Mouse (Mus musculus): ENCODE measurements around the gene Dusp3. TPM values are rescaled to one million over a fixed set of nuclear protein-coding genes. Genes with fewer than 3 reads are reported as not detected.

Dusp3 gene
- polyA plus RNA-seq, 1 experiment from 2014 or later, result 20.2 TPM

DNA sequence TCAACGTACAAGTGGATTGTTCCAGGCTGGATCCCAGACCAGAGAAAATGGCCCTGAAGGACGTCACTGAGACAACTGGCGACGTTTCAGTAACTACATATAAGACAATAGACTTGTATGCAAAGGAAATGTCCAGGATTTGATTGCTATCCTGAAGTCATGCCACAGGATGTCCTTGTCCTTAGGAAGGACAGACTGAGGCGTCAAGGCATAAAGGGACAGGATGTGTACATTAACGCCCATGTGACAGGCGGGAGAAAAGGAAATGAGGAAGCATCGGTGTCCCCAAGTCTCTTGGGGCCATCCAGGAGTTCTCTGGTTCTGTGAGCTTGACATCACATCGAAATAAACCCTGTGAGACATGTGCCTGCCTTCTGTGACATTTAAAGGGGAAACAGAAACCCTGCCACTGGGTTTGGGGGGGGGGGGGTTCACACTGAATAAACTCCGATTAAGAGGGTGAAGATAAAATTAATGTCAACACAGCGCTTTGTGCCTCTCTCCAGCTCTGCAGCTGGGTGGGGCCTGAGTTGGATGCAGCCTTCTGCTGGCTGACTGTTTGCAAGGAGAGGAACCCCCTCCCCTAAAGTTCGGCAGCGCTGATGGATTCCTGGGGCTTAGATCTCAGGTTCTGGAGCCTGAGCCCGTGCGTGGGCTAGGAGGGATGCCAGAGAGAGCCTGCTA is 22.3 kb upstream of the Dusp3 start:
- H3K36me3 ChIP-seq, result peaks cover 95% of the 10 kb centered on the region
- H3K9me3 ChIP-seq, result no peaks in the 10 kb centered on the region
- 85% methylated on average over 15 of the region's 15 CpGs for WGBS
- ATAC-seq (ENCODE audit: low read depth), result no peak
- no peak overlapping the region for H3K4me2 ChIP-seq
- peaks cover 18% of the 10 kb centered on the region for H3K4me1 ChIP-seq (replicated peaks)
- no peak overlapping the region for H3K4me3 ChIP-seq
- H3K9ac ChIP-seq, result no peak overlapping the region
- no peaks in the 10 kb centered on the region for H3K27me3 ChIP-seq
- peak overlapping the region; percentile 86 for H3K27ac ChIP-seq (replicated peaks)

DNA sequence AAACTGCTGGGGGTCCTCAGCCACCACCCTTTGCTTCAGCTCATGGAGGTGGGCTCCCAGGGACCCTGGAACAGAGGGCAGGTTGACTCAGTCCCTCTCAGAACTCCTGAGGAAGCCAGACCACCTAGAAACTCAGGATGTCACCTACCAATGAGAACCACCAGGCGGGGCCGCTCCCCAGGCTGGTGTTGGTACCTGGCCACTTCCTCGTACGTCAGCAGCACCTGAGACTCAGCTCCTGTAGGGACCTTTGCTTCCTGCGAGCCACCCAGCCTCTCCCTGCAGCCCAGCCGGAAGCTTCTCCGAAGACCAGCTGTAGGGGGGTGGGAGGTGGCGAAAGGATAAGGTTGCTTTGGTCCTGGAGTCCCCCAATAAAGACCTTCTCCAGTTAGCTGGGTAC is 21.6 kb upstream of the Dusp3 start:
- ATAC-seq (ENCODE audit: low read depth), result no peak
- H3K27ac ChIP-seq (replicated peaks), result no peak overlapping the region
- no peaks in the 10 kb centered on the region for H3K9me3 ChIP-seq
- H3K27me3 ChIP-seq, result no peaks in the 10 kb centered on the region
- H3K9ac ChIP-seq, result no peak overlapping the region
- H3K4me3 ChIP-seq, result no peak overlapping the region
- H3K36me3 ChIP-seq, result peaks cover 97% of the 10 kb centered on the region
- H3K4me2 ChIP-seq, result no peak overlapping the region
- 90% methylated on average over 8 of the region's 8 CpGs for WGBS
- peaks cover 18% of the 10 kb centered on the region for H3K4me1 ChIP-seq (replicated peaks)

DNA sequence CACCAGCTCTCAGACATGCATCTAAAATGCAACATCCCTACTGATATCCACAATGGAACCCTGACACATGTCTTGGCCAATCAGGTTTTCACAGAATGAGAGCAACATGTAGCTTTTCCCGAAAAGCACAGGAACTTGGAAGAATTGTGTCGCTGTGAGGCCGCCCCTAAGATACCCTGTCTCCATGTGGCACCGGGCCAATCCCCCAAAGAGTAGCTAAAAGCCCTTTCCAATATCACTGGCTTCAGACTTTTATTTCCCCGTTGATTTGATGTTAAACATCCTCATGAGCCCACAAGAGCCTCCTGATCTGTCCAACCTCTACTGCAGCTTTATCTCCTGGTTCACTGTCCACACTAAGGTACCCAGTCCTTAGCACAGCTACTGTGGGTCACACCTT is 19.9 kb upstream of the Dusp3 start:
- ATAC-seq (ENCODE audit: low read depth), result no peak
- H3K4me2 ChIP-seq, result no peak overlapping the region
- 75% methylated on average over 5 of the region's 5 CpGs for WGBS
- H3K9me3 ChIP-seq, result no peaks in the 10 kb centered on the region
- H3K36me3 ChIP-seq, result peaks cover 89% of the 10 kb centered on the region
- no peak overlapping the region for H3K9ac ChIP-seq
- no peaks in the 10 kb centered on the region for H3K27me3 ChIP-seq
- no peak overlapping the region for H3K4me3 ChIP-seq
- H3K4me1 ChIP-seq (replicated peaks), result peaks cover 18% of the 10 kb centered on the region
- no peak overlapping the region for H3K27ac ChIP-seq (replicated peaks)

DNA sequence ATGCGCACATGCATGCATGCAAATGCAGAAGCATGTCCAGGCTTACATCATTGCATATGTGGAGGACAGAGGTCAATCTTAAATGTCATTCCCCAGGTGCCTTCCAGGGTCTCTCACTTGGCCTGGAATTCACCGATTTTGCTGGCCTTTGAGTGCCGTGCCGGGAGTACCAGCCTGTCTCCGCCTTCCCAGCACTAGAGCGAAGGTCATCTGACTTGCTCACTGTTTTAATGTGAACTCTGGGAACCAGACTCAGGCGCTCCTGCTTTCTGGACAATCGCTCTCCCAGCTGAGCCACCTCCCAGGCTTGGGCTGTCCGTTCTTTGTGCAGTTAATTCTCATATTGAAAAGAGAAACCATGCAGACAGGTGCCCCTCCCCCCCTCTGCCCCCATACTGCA is 19.5 kb upstream of the Dusp3 start:
- no peak overlapping the region for H3K4me2 ChIP-seq
- H3K4me3 ChIP-seq, result no peak overlapping the region
- 49% methylated on average over 9 of the region's 9 CpGs for WGBS
- H3K4me1 ChIP-seq (replicated peaks), result peaks cover 18% of the 10 kb centered on the region
- no peak overlapping the region for H3K9ac ChIP-seq
- no peak for ATAC-seq (ENCODE audit: low read depth)
- no peak overlapping the region for H3K27ac ChIP-seq (replicated peaks)
- peaks cover 89% of the 10 kb centered on the region for H3K36me3 ChIP-seq
- no peaks in the 10 kb centered on the region for H3K27me3 ChIP-seq
- H3K9me3 ChIP-seq, result no peaks in the 10 kb centered on the region

DNA sequence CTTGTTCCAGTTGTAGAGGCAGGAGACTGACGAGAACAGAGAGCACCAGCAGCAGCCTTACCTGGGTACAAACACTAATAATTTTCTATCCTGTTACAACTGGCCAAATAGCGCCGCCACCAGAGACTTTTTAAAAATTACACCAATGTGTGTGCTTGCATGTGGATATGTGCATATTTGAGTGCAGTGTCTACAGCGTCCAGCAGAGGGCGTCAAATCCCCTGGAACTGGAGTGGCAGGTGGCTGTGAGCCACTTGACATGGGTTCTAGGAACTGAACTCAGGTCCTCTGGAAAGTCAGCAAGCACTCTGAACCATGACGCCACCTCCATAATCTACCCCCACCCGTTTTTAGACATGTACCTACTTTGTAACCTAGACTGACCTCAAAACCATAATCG is 17.4 kb upstream of the Dusp3 start:
- Histone ChIP-seq H3K27ac (replicated peaks) (no peak overlapping the region), H3K4me1 (replicated peaks) (peaks cover 4% of the 10 kb centered on the region), H3K36me3 (peaks cover 82% of the 10 kb centered on the region), H3K9ac (no peak overlapping the region), H3K4me2 (no peak overlapping the region), H3K4me3 (no peak overlapping the region), H3K9me3 (no peaks in the 10 kb centered on the region), H3K27me3 (no peaks in the 10 kb centered on the region)
- ATAC-seq (ENCODE audit: low read depth), result no peak
- WGBS, result 90% methylated on average over 8 of the region's 8 CpGs

DNA sequence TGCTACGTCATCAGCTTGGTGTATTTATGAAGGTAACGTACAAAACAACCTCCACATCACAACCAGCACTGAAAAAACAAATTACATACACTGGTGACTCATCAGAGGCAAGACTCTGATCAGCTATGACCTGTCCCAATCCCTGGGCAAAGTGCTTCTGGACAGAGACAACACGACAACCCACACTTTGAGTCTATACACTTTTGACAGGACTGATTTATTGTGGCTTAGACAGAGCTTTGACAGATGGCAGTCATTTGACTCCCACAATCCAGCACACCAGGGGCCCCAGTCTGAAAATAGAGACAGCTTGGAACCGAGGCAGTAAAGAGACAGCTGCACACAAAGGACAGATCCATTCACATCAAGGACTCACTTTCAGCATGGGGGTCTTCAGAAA is 12.7 kb upstream of the Dusp3 start:
- ATAC-seq (ENCODE audit: low read depth), result no peak

DNA sequence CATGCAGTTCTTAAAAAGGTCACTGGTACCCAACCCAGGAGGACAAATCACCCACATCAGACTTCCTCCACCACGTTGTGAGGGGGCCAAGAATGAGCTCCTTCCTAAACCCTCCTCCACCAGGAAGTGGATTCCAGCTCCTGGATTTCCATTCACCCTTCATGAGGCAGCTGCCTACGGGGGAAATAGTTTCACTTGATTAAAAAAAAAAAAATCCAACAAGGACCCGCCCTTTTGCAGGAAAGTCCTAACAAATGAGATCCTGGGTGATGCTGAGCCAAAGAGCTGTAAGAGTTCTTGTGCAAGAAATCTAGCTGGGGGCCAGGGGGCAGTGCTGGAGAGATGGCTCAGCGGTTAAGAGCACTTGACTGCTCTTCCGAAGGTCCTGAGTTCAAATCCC is 11.4 kb upstream of the Dusp3 start:
- Histone ChIP-seq H3K9ac (no peak overlapping the region), H3K36me3 (peaks cover 46% of the 10 kb centered on the region), H3K9me3 (no peaks in the 10 kb centered on the region), H3K27me3 (no peaks in the 10 kb centered on the region), H3K4me1 (replicated peaks) (peaks cover 4% of the 10 kb centered on the region; the same call in 1 of the 2 replicates), H3K27ac (replicated peaks) (no peak overlapping the region), H3K4me2 (no peak overlapping the region), H3K4me3 (no peak overlapping the region)
- ATAC-seq (ENCODE audit: low read depth), result no peak
- 57% methylated on average over 5 of the region's 5 CpGs for WGBS

More for the DNA sequence above, 12.7 kb upstream of the Dusp3 start:
- Histone ChIP-seq H3K9me3 (no peaks in the 10 kb centered on the region), H3K4me1 (replicated peaks) (peaks cover 4% of the 10 kb centered on the region; the same call in 1 of the 2 replicates), H3K27me3 (no peaks in the 10 kb centered on the region), H3K36me3 (peaks cover 57% of the 10 kb centered on the region), H3K4me2 (no peak overlapping the region), H3K9ac (no peak overlapping the region), H3K27ac (replicated peaks) (0 out of 2 replicates have a peak overlapping the region, but pooled peaks have one; percentile 2), H3K4me3 (no peak overlapping the region)
- WGBS, result 35% methylated on average over 4 of the region's 4 CpGs

DNA sequence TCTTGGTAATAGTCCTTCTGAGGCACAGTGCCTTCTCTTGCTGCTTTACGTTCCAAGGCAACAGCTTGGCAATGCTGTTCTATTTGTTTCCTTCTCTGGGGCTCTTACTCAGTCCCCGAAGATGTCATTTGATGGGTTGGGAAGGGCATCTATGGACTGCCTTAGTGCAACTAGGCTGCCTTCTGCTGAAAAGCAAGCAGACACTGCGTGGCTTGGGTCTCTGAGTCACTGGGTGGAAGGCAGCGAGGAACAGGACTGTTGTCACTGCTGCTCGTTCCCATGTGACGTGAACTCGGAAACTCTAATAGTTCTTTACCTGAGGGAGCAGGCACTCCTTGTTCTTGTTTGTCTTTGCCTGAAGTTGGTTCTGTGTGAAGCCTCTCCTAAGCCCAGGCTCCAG is 9.1 kb upstream of the Dusp3 start:
- H3K27ac ChIP-seq (replicated peaks), result 0 out of 2 replicates have a peak overlapping the region, but pooled peaks have one; percentile 5
- no peak overlapping the region for H3K4me2 ChIP-seq
- H3K4me1 ChIP-seq (replicated peaks), result peaks cover 4% of the 10 kb centered on the region; the same call in 1 of the 2 replicates
- 84% methylated on average over 7 of the region's 7 CpGs for WGBS
- no peaks in the 10 kb centered on the region for H3K9me3 ChIP-seq
- H3K4me3 ChIP-seq, result no peak overlapping the region
- no peak for ATAC-seq (ENCODE audit: low read depth)
- H3K9ac ChIP-seq, result no peak overlapping the region
- H3K27me3 ChIP-seq, result no peaks in the 10 kb centered on the region
- H3K36me3 ChIP-seq, result peaks cover 31% of the 10 kb centered on the region

DNA sequence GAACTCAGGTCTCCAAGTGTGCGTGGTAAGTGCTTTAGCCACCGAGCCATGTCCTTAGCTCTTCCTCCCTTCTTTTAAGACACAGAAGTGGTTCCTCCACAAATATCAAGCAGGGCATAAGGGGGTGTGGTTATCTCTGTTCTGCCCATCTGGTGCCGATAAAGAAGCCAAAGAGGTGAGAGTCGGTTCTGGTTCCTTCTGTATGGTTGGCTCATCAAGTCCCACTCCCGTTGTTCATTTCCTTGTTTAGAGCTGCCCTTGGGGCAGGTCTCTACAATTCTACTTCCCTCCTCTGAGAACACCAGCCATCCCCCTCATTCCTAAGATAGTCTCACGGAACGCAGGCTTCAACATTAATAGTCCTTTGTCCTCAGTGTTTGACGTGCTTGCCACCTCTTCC is 7.3 kb upstream of the Dusp3 start:
- Histone ChIP-seq H3K4me2 (no peak overlapping the region), H3K9me3 (no peaks in the 10 kb centered on the region), H3K4me1 (replicated peaks) (no peaks in the 10 kb centered on the region), H3K4me3 (no peak overlapping the region), H3K27me3 (no peaks in the 10 kb centered on the region), H3K9ac (no peak overlapping the region), H3K36me3 (peaks cover 21% of the 10 kb centered on the region; the same call in 1 of the 2 replicates), H3K27ac (replicated peaks) (no peak overlapping the region)
- WGBS, result 78% methylated on average over 8 of the region's 8 CpGs
- no peak for ATAC-seq (ENCODE audit: low read depth)

DNA sequence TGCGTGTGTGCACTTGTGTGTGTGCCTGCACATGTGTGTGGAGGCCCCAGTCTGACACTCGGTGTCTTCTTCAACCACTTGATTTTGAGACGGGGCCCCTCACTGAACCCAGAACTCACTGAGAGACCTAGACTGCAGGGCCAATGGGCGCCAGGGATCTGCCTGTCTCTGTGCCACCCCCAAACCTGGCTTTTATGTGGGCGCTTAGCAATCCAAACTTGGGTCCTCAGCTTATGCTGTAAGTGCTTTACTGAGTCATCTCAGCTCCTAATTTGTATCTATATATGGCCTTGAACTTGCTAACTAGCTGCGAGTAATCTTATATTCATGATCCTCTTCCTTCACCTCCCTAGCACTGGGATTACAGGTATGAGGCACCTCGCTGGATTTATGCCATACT is 5.6 kb upstream of the Dusp3 start:
- 90% methylated on average over 7 of the region's 7 CpGs for WGBS
- Histone ChIP-seq H3K9me3 (no peaks in the 10 kb centered on the region), H3K27ac (replicated peaks) (no peak overlapping the region), H3K27me3 (peaks cover 2% of the 10 kb centered on the region), H3K4me3 (no peak overlapping the region), H3K36me3 (peaks cover 15% of the 10 kb centered on the region; the same call in 1 of the 2 replicates), H3K9ac (no peak overlapping the region), H3K4me2 (no peak overlapping the region), H3K4me1 (replicated peaks) (no peaks in the 10 kb centered on the region)
- no peak for ATAC-seq (ENCODE audit: low read depth)

DNA sequence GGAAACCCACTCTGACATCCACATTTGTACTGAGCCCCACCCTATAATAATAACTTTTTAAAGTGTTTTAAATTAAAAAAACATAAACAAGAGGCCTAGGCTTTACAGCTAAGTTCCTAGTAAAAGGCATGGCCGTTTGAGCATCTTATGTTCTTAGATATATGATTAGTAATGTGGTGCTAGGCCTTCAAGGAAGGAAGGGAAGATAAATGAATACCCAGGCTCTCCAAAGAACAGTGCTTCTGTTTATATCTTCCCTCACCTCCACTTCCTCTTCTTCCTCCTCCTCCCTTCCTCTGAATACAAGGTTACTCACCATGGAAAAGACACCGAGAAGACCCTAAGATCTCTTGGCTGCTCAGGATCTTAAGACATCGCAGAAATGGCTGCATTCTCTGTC is 5.0 kb upstream of the Dusp3 start:
- no peaks in the 10 kb centered on the region for H3K4me1 ChIP-seq (replicated peaks)
- no peak overlapping the region for H3K4me2 ChIP-seq
- peaks cover 7% of the 10 kb centered on the region for H3K27me3 ChIP-seq
- no peak overlapping the region for H3K9ac ChIP-seq
- H3K4me3 ChIP-seq, result no peak overlapping the region
- 81% methylated on average over 3 of the region's 3 CpGs for WGBS
- no peak overlapping the region for H3K27ac ChIP-seq (replicated peaks)
- no peak for ATAC-seq (ENCODE audit: low read depth)
- H3K36me3 ChIP-seq, result peaks cover 9% of the 10 kb centered on the region; the same call in 1 of the 2 replicates
- H3K9me3 ChIP-seq, result no peaks in the 10 kb centered on the region

DNA sequence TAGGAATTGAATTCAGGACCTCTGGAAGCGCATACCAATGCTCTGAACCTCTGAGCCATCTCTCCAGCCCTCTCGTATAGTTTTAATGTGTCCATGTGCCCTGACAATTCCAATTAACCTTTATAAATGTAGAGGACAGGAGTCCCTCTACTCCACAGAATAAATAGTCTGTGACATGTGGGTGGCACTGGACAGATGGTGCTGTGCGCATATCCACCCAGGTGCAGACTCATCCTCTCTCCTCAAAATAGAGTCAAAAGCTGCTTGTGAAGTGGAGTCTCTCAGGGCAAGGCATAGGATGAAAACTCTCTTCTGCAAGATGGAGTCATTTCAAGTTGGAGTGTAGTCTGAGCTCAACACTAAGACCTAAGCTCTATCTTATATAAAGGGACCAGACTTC is 3.4 kb upstream of the Dusp3 start:
- WGBS, result 86% methylated on average over 3 of the region's 3 CpGs

DNA sequence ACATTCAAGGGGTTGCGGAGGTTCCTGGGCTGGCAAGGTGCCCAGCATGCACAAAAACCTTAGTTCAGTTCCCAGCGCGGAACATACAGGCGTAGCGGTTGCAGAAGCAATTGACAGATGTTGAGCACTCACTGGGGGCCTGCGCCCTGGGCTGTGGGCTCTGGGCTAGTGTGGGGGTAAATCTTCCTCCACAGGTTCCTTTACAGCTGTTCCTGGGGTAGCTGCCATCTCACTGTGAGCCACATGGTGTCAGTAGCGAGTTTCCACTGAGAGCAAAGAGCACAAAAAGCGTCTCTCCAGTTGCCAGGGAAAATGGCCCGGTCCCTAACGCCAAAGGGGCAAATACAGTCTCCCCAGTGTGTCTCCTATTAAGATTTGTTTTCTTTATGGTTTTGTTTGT is 823 bp downstream of the Dusp3 start:
- Histone ChIP-seq H3K27ac (replicated peaks) (no peak overlapping the region), H3K9me3 (no peaks in the 10 kb centered on the region), H3K4me1 (replicated peaks) (peaks cover 32% of the 10 kb centered on the region), H3K27me3 (peaks cover 11% of the 10 kb centered on the region), H3K4me3 (no peak overlapping the region), H3K4me2 (no peak overlapping the region), H3K36me3 (no peaks in the 10 kb centered on the region), H3K9ac (no peak overlapping the region)
- ATAC-seq (ENCODE audit: low read depth), result peak; percentile 48; the same call in 1 of the 2 replicates
- WGBS, result 6% methylated on average over 10 of the region's 10 CpGs

More for the DNA sequence above, 3.4 kb upstream of the Dusp3 start:
- no peak overlapping the region for H3K4me2 ChIP-seq
- no peaks in the 10 kb centered on the region for H3K9me3 ChIP-seq
- H3K9ac ChIP-seq, result no peak overlapping the region
- H3K27ac ChIP-seq (replicated peaks), result no peak overlapping the region
- H3K4me1 ChIP-seq (replicated peaks), result peaks cover 8% of the 10 kb centered on the region; the same call in 1 of the 2 replicates
- 0 out of 2 replicates have a peak, but pooled peaks cover 3% of the 10 kb centered on the region for H3K36me3 ChIP-seq
- H3K4me3 ChIP-seq, result no peak overlapping the region
- peaks cover 11% of the 10 kb centered on the region for H3K27me3 ChIP-seq
- ATAC-seq (ENCODE audit: low read depth), result no peak

All from neural tube, embryonic 13.5 days (tissue).